ENCODE assay signal across 29 mouse cellular contexts in the genomic region with DNA sequence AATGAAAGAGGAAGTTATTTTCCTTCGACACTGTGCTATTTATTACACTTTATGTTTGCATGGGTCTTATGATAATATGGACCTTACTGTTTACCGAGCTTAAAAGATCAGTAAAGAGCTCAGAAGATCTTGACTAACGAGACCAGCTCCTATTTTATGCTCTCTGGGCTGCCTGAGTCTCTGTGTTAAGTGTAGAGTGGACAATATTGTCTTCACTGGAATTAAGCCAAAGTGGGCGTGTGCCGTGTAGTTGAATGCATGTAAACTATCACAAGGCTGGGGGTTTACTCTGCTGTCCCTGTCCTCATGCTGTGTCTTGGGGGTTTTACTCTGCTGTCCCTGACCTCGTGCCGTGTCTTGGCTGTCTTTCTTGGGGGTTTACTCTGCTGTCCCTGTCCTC.
A peak's percentile ranks its signal among the peaks of the same experiment; 100 is the strongest.
DNase-seq lines count a peak whose midpoint lies in the region; ATAC-seq lines count a peak whose summit lies in the region.
"Had no signal": no experiment of that assay in that cellular context is flagged by ENCODE, and none has a peak within 500 bp of the region (broad histone marks: within the 10 kb centered on the region; RNA-seq: fewer than 3 reads in every experiment).

No protein-coding gene starts in this region.

- peak; percentile 12 for DNase-seq in left cerebral cortex, postnatal 4 days
- no peak for DNase-seq in left cerebral cortex, adult 18-20 months (ENCODE audit: low spot score in 2 of 2)
- peak; percentile 26 for DNase-seq in MEL-GATA-1-ER (ENCODE audit: extremely low read depth, low read depth)
- DNase-seq in intestine, embryonic 14.5 days (ENCODE audit: low spot score) = no peak
- no peak for DNase-seq in heart, postnatal 4 days
- no peak for DNase-seq in midbrain, embryonic 14.5 days
- DNase-seq: adrenal gland, adult 8-10 months; cerebellum, adult 8-10 months; gastrocnemius, adult 2 months; kidney, adult 8-10 months; kidney, postnatal 4 days; layer of hippocampus, postnatal 36 days; liver; right cerebral cortex, postnatal 4 days; thymus, adult 2 months; thymus, postnatal 36 days had no signal

- H3K4me3 ChIP-seq in intestine, embryonic 14.5 days (ENCODE audit: low read depth, low read length) = no peak overlapping the region
- H3K4me3 ChIP-seq in midbrain, embryonic 14.5 days (replicated peaks; ENCODE audit: low read depth, low read length) = no peak overlapping the region
- H3K4me3 ChIP-seq: embryonic facial prominence, embryonic 13.5 days; erythroblast, embryonic 14.5 days; gastrocnemius, adult 2 months; hindbrain, embryonic 13.5 days; lung, embryonic 15.5 days; myocyte; neural tube, embryonic 12.5 days had no signal

- no peaks in the 10 kb centered on the region for H3K27me3 ChIP-seq in intestine, embryonic 14.5 days (replicated peaks; ENCODE audit: control insufficient read depth, insufficient read depth, low read length)
- no peaks in the 10 kb centered on the region for H3K27me3 ChIP-seq in midbrain, embryonic 14.5 days (ENCODE audit: control insufficient read depth, insufficient read depth, low read length)
- H3K27me3 ChIP-seq: embryonic facial prominence, embryonic 13.5 days; hindbrain, embryonic 13.5 days; lung, embryonic 15.5 days; neural tube, embryonic 12.5 days had no signal

- no peaks in the 10 kb centered on the region for H3K36me3 ChIP-seq in intestine, embryonic 14.5 days (ENCODE audit: control insufficient read depth, insufficient read depth, low read length)
- no peaks in the 10 kb centered on the region for H3K36me3 ChIP-seq in midbrain, embryonic 14.5 days (ENCODE audit: control insufficient read depth, insufficient read depth, low read length)
- H3K36me3 ChIP-seq: embryonic facial prominence, embryonic 13.5 days; hindbrain, embryonic 13.5 days; lung, embryonic 15.5 days; neural tube, embryonic 12.5 days had no signal

- intact Hi-C loops in left cerebral cortex, postnatal 4 days (cut with DNase I) = no loop called here

- no peak overlapping the region for H3K4me2 ChIP-seq in intestine, embryonic 14.5 days (ENCODE audit: low read length)
- no peak overlapping the region for H3K4me2 ChIP-seq in midbrain, embryonic 14.5 days (ENCODE audit: low read length)
- H3K4me2 ChIP-seq: embryonic facial prominence, embryonic 13.5 days; hindbrain, embryonic 13.5 days; lung, embryonic 15.5 days; midbrain, embryonic 11.5 days; neural tube, embryonic 12.5 days had no signal

- 0 out of 2 replicates have a peak, but pooled peaks cover 3% of the 10 kb centered on the region for H3K4me1 ChIP-seq in intestine, embryonic 14.5 days (replicated peaks; ENCODE audit: control insufficient read depth, insufficient read depth, low read length)
- H3K4me1 ChIP-seq in midbrain, embryonic 14.5 days (ENCODE audit: control insufficient read depth, insufficient read depth, low read length) = no peaks in the 10 kb centered on the region
- H3K4me1 ChIP-seq: embryonic facial prominence, embryonic 13.5 days; hindbrain, embryonic 13.5 days; lung, embryonic 15.5 days; neural tube, embryonic 12.5 days had no signal

- 56% methylated on average over 7 of the region's 7 CpGs for WGBS in intestine, embryonic 14.5 days
- WGBS in midbrain, embryonic 14.5 days = 79% methylated on average over 7 of the region's 7 CpGs

- no peaks in the 10 kb centered on the region for H3K9me3 ChIP-seq in intestine, embryonic 14.5 days (ENCODE audit: control insufficient read depth, low read length)
- H3K9me3 ChIP-seq in midbrain, embryonic 14.5 days (ENCODE audit: control insufficient read depth, low read length) = no peaks in the 10 kb centered on the region
- H3K9me3 ChIP-seq: embryonic facial prominence, embryonic 13.5 days; hindbrain, embryonic 13.5 days; lung, embryonic 15.5 days; neural tube, embryonic 12.5 days had no signal

- peak; percentile 33; the same call in 1 of the 2 replicates for ATAC-seq in intestine, embryonic 14.5 days (replicated peaks; ENCODE audit: low FRiP score, low TSS enrichment, low read depth)
- peak; percentile 35; the same call in 1 of the 2 replicates for ATAC-seq in megakaryocyte progenitor cell, adult 5-6 weeks (replicated peaks; ENCODE audit: poor library complexity)
- ATAC-seq in midbrain, embryonic 14.5 days (ENCODE audit: low FRiP score, low TSS enrichment) = no peak
- ATAC-seq: activated CD4-positive, CD25-positive, alpha-beta regulatory T cell, adult 4 months; CD4-positive, CD25-positive, alpha-beta regulatory T cell, adult 4 months; forebrain, embryonic 16.5 days had no signal

- H3K27ac ChIP-seq in intestine, embryonic 14.5 days (ENCODE audit: low read depth) = no peak overlapping the region
- H3K27ac ChIP-seq in midbrain, embryonic 14.5 days (replicated peaks; ENCODE audit: low read depth, low read length) = no peak overlapping the region
- H3K27ac ChIP-seq: embryonic facial prominence, embryonic 13.5 days; gastrocnemius, adult 2 months; hindbrain, embryonic 13.5 days; kidney, postnatal 0 days; liver, embryonic 14.5 days; lung, embryonic 15.5 days; neural tube, embryonic 12.5 days had no signal

- H3K9ac ChIP-seq in intestine, embryonic 14.5 days (ENCODE audit: low read length) = no peak overlapping the region
- H3K9ac ChIP-seq in midbrain, embryonic 14.5 days (replicated peaks; ENCODE audit: low read length) = no peak overlapping the region
- H3K9ac ChIP-seq: embryonic facial prominence, embryonic 13.5 days; hindbrain, embryonic 13.5 days; liver, embryonic 14.5 days; lung, embryonic 15.5 days; neural tube, embryonic 12.5 days had no signal

Comparison
In these comparisons a context has a peak if more than half of its experiments do, and no peak if none do; other contexts are left out.
1. DNase-seq: peak in left cerebral cortex, postnatal 4 days (single experiment) and MEL-GATA-1-ER (single experiment); none in left cerebral cortex, adult 18-20 months (0 of 2), intestine, embryonic 14.5 days (single experiment), heart, postnatal 4 days (single experiment) and midbrain, embryonic 14.5 days (single experiment).